In genomic region chr14:40968051-40968450, GRCm38 (mm10) we compare ENCODE assay signal across 9 mouse cellular contexts. TPM values are rescaled to one million over a fixed set of nuclear protein-coding genes. Genes with fewer than 3 reads are reported as not detected.
DNase-seq lines count a peak whose midpoint lies in the region; ATAC-seq and TF ChIP-seq lines count a peak whose summit lies in the region.
"Had no signal": no experiment of that assay in that cellular context is flagged by ENCODE, and none has a peak within 500 bp of the region (broad histone marks: within the 10 kb centered on the region; RNA-seq: fewer than 3 reads in every experiment).

No protein-coding gene starts in this region.

- no peaks in the 10 kb centered on the region for H3K27me3 ChIP-seq in intestine, embryonic 14.5 days (replicated peaks; ENCODE audit: control insufficient read depth, insufficient read depth, low read length)
- no peaks in the 10 kb centered on the region for H3K27me3 ChIP-seq in intestine, postnatal 0 days (replicated peaks; ENCODE audit: control insufficient read depth, insufficient read depth, low read length)
- no peaks in the 10 kb centered on the region for H3K27me3 ChIP-seq in E14TG2a.4 (ENCODE audit: insufficient read depth, low read length)
- no peaks in the 10 kb centered on the region for H3K27me3 ChIP-seq in hindbrain, embryonic 13.5 days
- no peaks in the 10 kb centered on the region for H3K27me3 ChIP-seq in midbrain, embryonic 15.5 days (replicated peaks)
- H3K27me3 ChIP-seq: Patski had no signal

- peaks cover 16% of the 10 kb centered on the region for H3K4me1 ChIP-seq in intestine, embryonic 14.5 days (replicated peaks; ENCODE audit: control insufficient read depth, insufficient read depth, low read length)
- peaks cover 10% of the 10 kb centered on the region for H3K4me1 ChIP-seq in intestine, postnatal 0 days (replicated peaks; ENCODE audit: control insufficient read depth, insufficient read depth, low read length)
- peaks cover 56% of the 10 kb centered on the region for H3K4me1 ChIP-seq in E14TG2a.4 (replicated peaks; ENCODE audit: low read depth, low read length)
- peaks cover 37% of the 10 kb centered on the region for H3K4me1 ChIP-seq in hindbrain, embryonic 13.5 days (replicated peaks)
- H3K4me1 ChIP-seq in midbrain, embryonic 15.5 days, result peaks cover 31% of the 10 kb centered on the region

- no peak overlapping the region for H3K4me3 ChIP-seq in intestine, embryonic 14.5 days (ENCODE audit: low read depth, low read length)
- H3K4me3 ChIP-seq in intestine, postnatal 0 days (ENCODE audit: low read depth, low read length), result no peak overlapping the region; the same call in 1 of the 2 replicates
- peak overlapping the region; percentile 83 for H3K4me3 ChIP-seq in E14TG2a.4 (replicated peaks; ENCODE audit: low read length)
- H3K4me3 ChIP-seq in hindbrain, embryonic 13.5 days, result peak overlapping the region; percentile 92; the same call in 1 of the 2 replicates
- peak overlapping the region; percentile 98; the same call in 1 of the 2 replicates for H3K4me3 ChIP-seq in midbrain, embryonic 15.5 days

- no peak overlapping the region for H3K9ac ChIP-seq in intestine, embryonic 14.5 days (ENCODE audit: low read length)
- H3K9ac ChIP-seq in intestine, postnatal 0 days (ENCODE audit: low read depth, low read length), result no peak overlapping the region
- peak overlapping the region; percentile 73; the same call in 1 of the 2 replicates for H3K9ac ChIP-seq in hindbrain, embryonic 13.5 days
- H3K9ac ChIP-seq in midbrain, embryonic 15.5 days, result peak overlapping the region; percentile 4; the same call in 1 of the 2 replicates

- no peak for DNase-seq in intestine, embryonic 14.5 days (ENCODE audit: low spot score)
- DNase-seq in frontal cortex, adult 2 months (ENCODE audit: extremely low spot score in 1 of 2, low spot score in 1 of 2), result no peak

- H3K4me2 ChIP-seq in intestine, embryonic 14.5 days (ENCODE audit: low read length), result peak overlapping the region; percentile 62; the same call in 1 of the 2 replicates
- H3K4me2 ChIP-seq in intestine, postnatal 0 days (replicated peaks; ENCODE audit: low read depth), result no peak overlapping the region
- peak overlapping the region; percentile 93 for H3K4me2 ChIP-seq in hindbrain, embryonic 13.5 days
- H3K4me2 ChIP-seq in midbrain, embryonic 15.5 days, result peak overlapping the region; percentile 89; the same call in 1 of the 2 replicates

- H3K27ac ChIP-seq in intestine, embryonic 14.5 days (ENCODE audit: low read depth), result no peak overlapping the region
- H3K27ac ChIP-seq in intestine, postnatal 0 days (ENCODE audit: low read depth, low read length), result no peak overlapping the region
- no peak overlapping the region for H3K27ac ChIP-seq in hindbrain, embryonic 13.5 days
- peak overlapping the region; percentile 93 for H3K27ac ChIP-seq in midbrain, embryonic 15.5 days

- H3K36me3 ChIP-seq in intestine, embryonic 14.5 days (ENCODE audit: control insufficient read depth, insufficient read depth, low read length), result no peaks in the 10 kb centered on the region
- H3K36me3 ChIP-seq in intestine, postnatal 0 days (ENCODE audit: control insufficient read depth, insufficient read depth), result no peaks in the 10 kb centered on the region
- no peaks in the 10 kb centered on the region for H3K36me3 ChIP-seq in E14TG2a.4 (ENCODE audit: insufficient read depth, low read length)
- no peaks in the 10 kb centered on the region for H3K36me3 ChIP-seq in hindbrain, embryonic 13.5 days
- H3K36me3 ChIP-seq in midbrain, embryonic 15.5 days (replicated peaks), result no peaks in the 10 kb centered on the region

- TF ChIP-seq CTCF in intestine, postnatal 0 days (IDR thresholded peaks at IDR 0.05; ENCODE audit: low read depth), result no peak
- no peak for TF ChIP-seq CTCF in E14TG2a.4 (conservative IDR thresholded peaks at IDR 0.05; ENCODE audit: low read length)

- WGBS in intestine, embryonic 14.5 days, result 87% methylated on average over 2 of the region's 2 CpGs
- WGBS in intestine, postnatal 0 days, result 72% methylated on average over 2 of the region's 2 CpGs
- 70% methylated on average over 2 of the region's 2 CpGs for WGBS in hindbrain, embryonic 13.5 days
- 68% methylated on average over 2 of the region's 2 CpGs for WGBS in midbrain, embryonic 15.5 days

- no peaks in the 10 kb centered on the region for H3K9me3 ChIP-seq in intestine, embryonic 14.5 days (ENCODE audit: control insufficient read depth, low read length)
- no peaks in the 10 kb centered on the region for H3K9me3 ChIP-seq in intestine, postnatal 0 days (ENCODE audit: control insufficient read depth)
- H3K9me3 ChIP-seq in E14TG2a.4 (ENCODE audit: low read length), result no peaks in the 10 kb centered on the region
- H3K9me3 ChIP-seq in hindbrain, embryonic 13.5 days, result no peaks in the 10 kb centered on the region
- no peaks in the 10 kb centered on the region for H3K9me3 ChIP-seq in midbrain, embryonic 15.5 days

- no peak for ATAC-seq in intestine, embryonic 14.5 days (replicated peaks; ENCODE audit: low FRiP score, low TSS enrichment, low read depth)
- ATAC-seq in intestine, postnatal 0 days, result no peak
- ATAC-seq in hindbrain, embryonic 13.5 days (ENCODE audit: low FRiP score), result no peak
- no peak for ATAC-seq in midbrain, embryonic 15.5 days (replicated peaks)
- ATAC-seq in megakaryocyte progenitor cell, adult 5-6 weeks (replicated peaks; ENCODE audit: poor library complexity), result no peak
- no peak for ATAC-seq in cerebellum, adult (ENCODE audit: insufficient number of reproducible peaks, low FRiP score, low TSS enrichment)

RNA-seq across cellular contexts. Expression of gene Tspan14, which starts 1.4 kb away (rescaled TPM):
- 71.4 and 76.1 TPM in 2 replicates for polyA plus RNA-seq in intestine, embryonic 14.5 days (2014; fragmentation: Nextera tagmentation; extraction: Ambion mirVana)
- polyA plus RNA-seq in intestine, postnatal 0 days (2015; fragmentation: Nextera tagmentation; extraction: Ambion mirVana), result 30.5 and 33.3 TPM in 2 replicates
- 76.4 and 77.0 TPM in 2 replicates for polyA plus RNA-seq in hindbrain, embryonic 13.5 days (2015; fragmentation: Nextera tagmentation; extraction: Ambion mirVana)
- polyA plus RNA-seq in midbrain, embryonic 15.5 days (2015; fragmentation: Nextera tagmentation; extraction: Ambion mirVana), result 68.9 and 75.2 TPM in 2 replicates
- 30.7 and 36.6 TPM in 2 replicates for total RNA-seq in megakaryocyte progenitor cell, adult 5-6 weeks (2015)
- 35.6 and 42.0 TPM in 2 replicates for total RNA-seq in megakaryocyte progenitor cell, adult 5-6 weeks (2017)
- polyA plus RNA-seq in frontal cortex, adult 2 months (2012; rRNA removed), result 46.4 and 47.7 TPM in 2 replicates

RNA-seq across cellular contexts. Expression of gene Fam213a, which starts 45.5 kb away (rescaled TPM):
- 46.3 and 46.4 TPM in 2 replicates for polyA plus RNA-seq in intestine, embryonic 14.5 days (2014; fragmentation: Nextera tagmentation; extraction: Ambion mirVana)
- 86.9 and 96.2 TPM in 2 replicates for polyA plus RNA-seq in intestine, postnatal 0 days (2015; fragmentation: Nextera tagmentation; extraction: Ambion mirVana)
- polyA plus RNA-seq in hindbrain, embryonic 13.5 days (2015; fragmentation: Nextera tagmentation; extraction: Ambion mirVana), result 78.5 and 81.6 TPM in 2 replicates
- 85.6 and 88.5 TPM in 2 replicates for polyA plus RNA-seq in midbrain, embryonic 15.5 days (2015; fragmentation: Nextera tagmentation; extraction: Ambion mirVana)
- 10.8 and 20.4 TPM in 2 replicates for total RNA-seq in megakaryocyte progenitor cell, adult 5-6 weeks (2015)
- 8.7 and 15.3 TPM in 2 replicates for total RNA-seq in megakaryocyte progenitor cell, adult 5-6 weeks (2017)
- 137 and 138 TPM in 2 replicates for polyA plus RNA-seq in frontal cortex, adult 2 months (2012; rRNA removed)

Comparison
In these comparisons a context has a peak if more than half of its experiments do, and no peak if none do; other contexts are left out.
1. H3K4me3 ChIP-seq: peak in E14TG2a.4 (single experiment), hindbrain, embryonic 13.5 days (single experiment) and midbrain, embryonic 15.5 days (single experiment); none in intestine, embryonic 14.5 days (single experiment) and intestine, postnatal 0 days (single experiment).
2. H3K9ac ChIP-seq: peak in hindbrain, embryonic 13.5 days (single experiment) and midbrain, embryonic 15.5 days (single experiment); none in intestine, embryonic 14.5 days (single experiment) and intestine, postnatal 0 days (single experiment).